Mouse (Mus musculus): ENCODE results near the gene Tspan5. TPM values are rescaled to one million over a fixed set of nuclear protein-coding genes. Genes with fewer than 3 reads are reported as not detected.

Tspan5 gene
- total and polyA plus RNA-seq, 3 experiments: 28.1 to 35.1 TPM; not detected in 1

DNA sequence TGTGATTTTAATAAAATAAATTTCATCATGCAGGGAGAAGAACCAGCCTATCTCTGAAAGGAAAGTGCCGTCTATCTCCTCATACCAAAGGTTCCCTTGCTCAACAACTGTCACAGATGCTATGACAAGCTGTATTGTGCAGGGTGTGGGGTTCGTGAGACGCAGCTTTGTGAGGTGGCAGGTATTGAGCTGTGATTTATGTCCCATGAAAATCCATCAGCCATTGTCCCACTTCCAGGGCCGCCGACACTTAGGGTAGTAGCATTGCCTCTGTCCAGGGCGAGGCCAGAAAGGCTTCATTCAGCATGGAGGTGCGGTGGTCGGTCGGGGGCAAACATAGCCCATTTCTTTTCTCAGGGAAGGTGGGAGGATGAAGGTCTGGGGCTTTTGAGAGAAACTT lies 81.9 kb downstream of the Tspan5 start:
- H3K4me1 ChIP-seq (ENCODE audit: control insufficient read depth in 1 of 2, insufficient read depth in 2 of 2, low read length in 2 of 2): no peaks in the 10 kb centered on the region
- peaks cover 8% of the 10 kb centered on the region; the same call in 1 of the 2 replicates for H3K79me2 ChIP-seq (ENCODE audit: control insufficient read depth, insufficient read depth, low read length, poor library complexity)
- no peaks in the 10 kb centered on the region for H3K36me3 ChIP-seq (ENCODE audit: control insufficient read depth in 1 of 2, insufficient read depth in 2 of 2, low read length in 2 of 2)
- H3K4me3 ChIP-seq (ENCODE audit: control insufficient read depth in 1 of 2, insufficient read depth in 1 of 2, low read depth in 2 of 2, low read length in 2 of 2): no peak overlapping the region
- no peak for DNase-seq (ENCODE audit: low read depth, low spot score)
- no peaks in the 10 kb centered on the region for H3K9me3 ChIP-seq (replicated peaks; ENCODE audit: insufficient read depth, low read length)
- no peak overlapping the region for H3K9ac ChIP-seq (ENCODE audit: control insufficient read depth, low read depth, low read length, poor library complexity, severe bottlenecking)
- no peak overlapping the region for H3K27ac ChIP-seq (ENCODE audit: control insufficient read depth, low read depth, low read length)
- TF ChIP-seq RAD21 (IDR thresholded peaks at IDR 0.05; ENCODE audit: low read depth, low read length) (no peak), MEF2A (IDR thresholded peaks at IDR 0.05; ENCODE audit: extremely low read depth, insufficient replicate concordance, low read depth, low read length, poor library complexity, severe bottlenecking) (no peak), ZNF384 (IDR thresholded peaks at IDR 0.05; ENCODE audit: low read depth, low read length) (no peak), CHD2 (IDR thresholded peaks at IDR 0.05; ENCODE audit: low read length) (no peak), POLR2A (IDR thresholded peaks at IDR 0.05; ENCODE audit: control insufficient read depth in 1 of 2, insufficient read depth in 1 of 2, low read depth in 1 of 2, low read length in 2 of 2, poor library complexity in 1 of 2) (no peak), TAL1 (IDR thresholded peaks at IDR 0.05; ENCODE audit: low read length) (no peak), EP300 (IDR thresholded peaks at IDR 0.05; ENCODE audit: low read depth in 1 of 2, low read length in 2 of 2) (no peak), JUND (IDR thresholded peaks at IDR 0.05; ENCODE audit: low read depth, low read length) (no peak), NRF1 (IDR thresholded peaks at IDR 0.05; ENCODE audit: insufficient read depth, low read depth, low read length, poor library complexity, severe bottlenecking) (no peak), MAFK (IDR thresholded peaks at IDR 0.05; ENCODE audit: borderline replicate concordance, low read depth, low read length) (no peak), ZKSCAN1 (IDR thresholded peaks at IDR 0.05; ENCODE audit: low read depth, low read length) (no peak), POLR2AphosphoS5 (IDR thresholded peaks at IDR 0.05; ENCODE audit: borderline replicate concordance, low read depth, low read length) (no peak), NELFE (IDR thresholded peaks at IDR 0.05; ENCODE audit: low read depth, low read length) (no peak), ETS1 (IDR thresholded peaks at IDR 0.05; ENCODE audit: low read depth, low read length) (no peak), GABPA (IDR thresholded peaks at IDR 0.05; ENCODE audit: low read depth, low read length) (no peak), USF2 (IDR thresholded peaks at IDR 0.05; ENCODE audit: borderline replicate concordance in 1 of 2, insufficient read depth in 1 of 2, low read depth in 1 of 2, low read length in 2 of 2) (no peak), MAX (IDR thresholded peaks at IDR 0.05; ENCODE audit: low read length) (no peak), UBTF (IDR thresholded peaks at IDR 0.05; ENCODE audit: borderline replicate concordance, insufficient read depth, low read depth, low read length) (no peak), E2F4 (IDR thresholded peaks at IDR 0.05; ENCODE audit: borderline replicate concordance, low read depth, low read length) (no peak)
- H3K27me3 ChIP-seq (ENCODE audit: control insufficient read depth in 1 of 2, insufficient read depth in 2 of 2, low read length in 2 of 2): no peaks in the 10 kb centered on the region

DNA sequence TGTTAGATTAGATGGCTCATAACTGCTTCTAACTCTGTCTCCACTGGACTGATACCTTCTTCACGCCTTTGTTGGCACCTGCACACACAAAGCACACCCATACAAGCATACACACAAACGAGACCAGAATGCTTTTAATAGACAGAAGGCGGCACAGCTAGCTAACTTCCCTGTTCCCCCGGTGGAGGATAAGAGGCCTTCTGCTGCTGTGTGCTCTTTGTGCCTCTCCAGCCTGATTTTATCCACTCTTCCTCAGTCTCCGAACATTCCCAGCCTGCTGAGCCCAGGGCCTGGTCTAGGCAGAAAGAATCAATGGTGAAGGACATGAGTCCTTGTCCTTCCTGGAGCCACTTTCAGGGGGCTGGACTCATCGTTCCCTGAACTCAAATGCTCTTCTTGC lies 83.3 kb downstream of the Tspan5 start:
- DNase-seq (ENCODE audit: low read depth, low spot score): no peak
- Histone ChIP-seq H3K4me1 (ENCODE audit: control insufficient read depth in 1 of 2, insufficient read depth in 2 of 2, low read length in 2 of 2) (no peaks in the 10 kb centered on the region), H3K27me3 (ENCODE audit: control insufficient read depth in 1 of 2, insufficient read depth in 2 of 2, low read length in 2 of 2) (no peaks in the 10 kb centered on the region), H3K36me3 (ENCODE audit: control insufficient read depth in 1 of 2, insufficient read depth in 2 of 2, low read length in 2 of 2) (no peaks in the 10 kb centered on the region; a peak in 1 of 4 replicates), H3K9ac (ENCODE audit: control insufficient read depth, low read depth, low read length, poor library complexity, severe bottlenecking) (no peak overlapping the region), H3K27ac (ENCODE audit: control insufficient read depth, low read depth, low read length) (no peak overlapping the region), H3K9me3 (replicated peaks; ENCODE audit: insufficient read depth, low read length) (no peaks in the 10 kb centered on the region), H3K4me3 (ENCODE audit: control insufficient read depth in 1 of 2, insufficient read depth in 1 of 2, low read depth in 2 of 2, low read length in 2 of 2) (no peak overlapping the region), H3K79me2 (ENCODE audit: control insufficient read depth, insufficient read depth, low read length, poor library complexity) (peaks cover 8% of the 10 kb centered on the region; the same call in 1 of the 2 replicates)
- TF ChIP-seq SMC3 (IDR thresholded peaks at IDR 0.05; ENCODE audit: low read depth, low read length): no peak
- TF ChIP-seq JUND (IDR thresholded peaks at IDR 0.05; ENCODE audit: low read depth, low read length): no peak
- TF ChIP-seq USF1 (IDR thresholded peaks at IDR 0.05; ENCODE audit: low read depth, low read length): no peak
- TF ChIP-seq MYC (IDR thresholded peaks at IDR 0.05; ENCODE audit: low read depth, low read length): no peak
- TF ChIP-seq CTCF (IDR thresholded peaks at IDR 0.05 in 2 of 3, conservative IDR thresholded peaks at IDR 0.05 in 1 of 3; ENCODE audit: control insufficient read depth in 1 of 3, insufficient read depth in 1 of 3, low read depth in 2 of 3, low read length in 3 of 3, poor library complexity in 1 of 3, severe bottlenecking in 1 of 3): no peak
- TF ChIP-seq MAZ (IDR thresholded peaks at IDR 0.05; ENCODE audit: low read depth, low read length): no peak
- TF ChIP-seq SIN3A (IDR thresholded peaks at IDR 0.05; ENCODE audit: low read length): no peak
- no peak for TF ChIP-seq NRF1 (IDR thresholded peaks at IDR 0.05; ENCODE audit: insufficient read depth, low read depth, low read length, poor library complexity, severe bottlenecking)
- TF ChIP-seq ETS1 (IDR thresholded peaks at IDR 0.05; ENCODE audit: low read depth, low read length): no peak
- TF ChIP-seq TCF12 (IDR thresholded peaks at IDR 0.05; ENCODE audit: low read depth, low read length): no peak
- no peak for TF ChIP-seq POLR2AphosphoS2 (IDR thresholded peaks at IDR 0.05; ENCODE audit: low read length)
- no peak for TF ChIP-seq HCFC1 (IDR thresholded peaks at IDR 0.05; ENCODE audit: low read depth, low read length)

Data from MEL (cell line).